In genomic region chr3:31260964-31261346, GRCm38 (mm10) we compare ENCODE assay signal across 14 mouse cellular contexts. TPM values are rescaled to one million over a fixed set of nuclear protein-coding genes. Genes with fewer than 3 reads are reported as not detected.
DNase-seq lines count a peak whose midpoint lies in the region; ATAC-seq and TF ChIP-seq lines count a peak whose summit lies in the region.
"Had no signal": no experiment of that assay in that cellular context is flagged by ENCODE, and none has a peak within 500 bp of the region (broad histone marks: within the 10 kb centered on the region; RNA-seq: fewer than 3 reads in every experiment).

No protein-coding gene starts in this region.

- 0 out of 2 replicates have a peak, but pooled peaks cover 2% of the 10 kb centered on the region for H3K4me1 ChIP-seq in hindbrain, embryonic 11.5 days (replicated peaks; ENCODE audit: control insufficient read depth, insufficient read depth, low read length)
- no peaks in the 10 kb centered on the region; the same call in 1 of the 2 replicates for H3K4me1 ChIP-seq in hindbrain, embryonic 16.5 days (ENCODE audit: control insufficient read depth, insufficient read depth, low read depth, low read length)
- peaks cover 3% of the 10 kb centered on the region for H3K4me1 ChIP-seq in lung, embryonic 16.5 days (replicated peaks; ENCODE audit: control insufficient read depth, insufficient read depth, low read length)
- H3K4me1 ChIP-seq in lung, postnatal 0 days (ENCODE audit: insufficient read depth, low read depth, low read length), result no peaks in the 10 kb centered on the region
- peaks cover 16% of the 10 kb centered on the region for H3K4me1 ChIP-seq in forebrain, embryonic 12.5 days
- H3K4me1 ChIP-seq: embryonic facial prominence, embryonic 15.5 days had no signal

- H3ac ChIP-seq in myocyte (ENCODE audit: control insufficient read depth, insufficient read length), result no peak overlapping the region

- DNase-seq in hindbrain, embryonic 11.5 days (ENCODE audit: low spot score), result no peak
- no peak for DNase-seq in lung, postnatal 0 days (ENCODE audit: low spot score)
- no peak for DNase-seq in adrenal gland, postnatal 4 days (ENCODE audit: low spot score in 2 of 2)
- DNase-seq in cerebellum, adult 8-10 months, result no peak
- DNase-seq: cerebellum, postnatal 14 days; lung, postnatal 4 days; right cerebral cortex, postnatal 14 days; thymus, postnatal 36 days had no signal

- no peaks in the 10 kb centered on the region for H3K9me3 ChIP-seq in hindbrain, embryonic 11.5 days (ENCODE audit: control insufficient read depth, low read length)
- H3K9me3 ChIP-seq in hindbrain, embryonic 16.5 days (ENCODE audit: control insufficient read depth, low read length), result no peaks in the 10 kb centered on the region
- no peaks in the 10 kb centered on the region for H3K9me3 ChIP-seq in lung, embryonic 16.5 days (ENCODE audit: control insufficient read depth, low read length)
- no peaks in the 10 kb centered on the region for H3K9me3 ChIP-seq in lung, postnatal 0 days (ENCODE audit: low read length)
- H3K9me3 ChIP-seq in forebrain, embryonic 12.5 days, result no peaks in the 10 kb centered on the region
- H3K9me3 ChIP-seq: embryonic facial prominence, embryonic 15.5 days; G1E had no signal

- TF ChIP-seq POLR2A in myocyte (IDR thresholded peaks at IDR 0.05; ENCODE audit: insufficient read length, low read depth), result no peak

- H3K9ac ChIP-seq in hindbrain, embryonic 11.5 days (ENCODE audit: low read depth, low read length), result no peak overlapping the region
- H3K9ac ChIP-seq in hindbrain, embryonic 16.5 days (ENCODE audit: low read depth, low read length), result no peak overlapping the region
- H3K9ac ChIP-seq in lung, embryonic 16.5 days (ENCODE audit: low read length), result no peak overlapping the region
- no peak overlapping the region for H3K9ac ChIP-seq in lung, postnatal 0 days (replicated peaks; ENCODE audit: low read depth)
- H3K9ac ChIP-seq in forebrain, embryonic 12.5 days, result no peak overlapping the region
- H3K9ac ChIP-seq: embryonic facial prominence, embryonic 15.5 days had no signal

- WGBS in hindbrain, embryonic 11.5 days, result 51% methylated on average over 3 of the region's 3 CpGs
- 48% methylated on average over 3 of the region's 3 CpGs for WGBS in hindbrain, embryonic 16.5 days
- 42% methylated on average over 3 of the region's 3 CpGs for WGBS in lung, embryonic 16.5 days
- WGBS in lung, postnatal 0 days, result 48% methylated on average over 3 of the region's 3 CpGs
- WGBS in forebrain, embryonic 12.5 days, result 39% methylated on average over 3 of the region's 3 CpGs

- TF ChIP-seq CTCF in lung, postnatal 0 days (IDR thresholded peaks at IDR 0.05), result no peak

- no peak overlapping the region for H3K4me2 ChIP-seq in hindbrain, embryonic 11.5 days (replicated peaks; ENCODE audit: low read depth, low read length)
- no peak overlapping the region for H3K4me2 ChIP-seq in hindbrain, embryonic 16.5 days (ENCODE audit: low read length)
- no peak overlapping the region for H3K4me2 ChIP-seq in lung, embryonic 16.5 days (ENCODE audit: low read depth, low read length)
- H3K4me2 ChIP-seq in lung, postnatal 0 days (replicated peaks; ENCODE audit: low read depth, low read length), result no peak overlapping the region
- no peak overlapping the region for H3K4me2 ChIP-seq in forebrain, embryonic 12.5 days
- H3K4me2 ChIP-seq in myocyte (ENCODE audit: low read depth), result no peak overlapping the region
- H3K4me2 ChIP-seq: embryonic facial prominence, embryonic 15.5 days had no signal

- no peak overlapping the region for H3K4me3 ChIP-seq in hindbrain, embryonic 11.5 days (ENCODE audit: low read depth, low read length)
- H3K4me3 ChIP-seq in hindbrain, embryonic 16.5 days (ENCODE audit: low read length), result no peak overlapping the region
- no peak overlapping the region for H3K4me3 ChIP-seq in lung, embryonic 16.5 days (ENCODE audit: low read length)
- no peak overlapping the region for H3K4me3 ChIP-seq in lung, postnatal 0 days (ENCODE audit: low read depth, low read length)
- H3K4me3 ChIP-seq in forebrain, embryonic 12.5 days (replicated peaks), result no peak overlapping the region
- no peak overlapping the region for H3K4me3 ChIP-seq in myocyte
- H3K4me3 ChIP-seq: embryonic facial prominence, embryonic 15.5 days had no signal

- no peaks in the 10 kb centered on the region for H3K36me3 ChIP-seq in hindbrain, embryonic 11.5 days (ENCODE audit: control insufficient read depth, insufficient read depth, low read length)
- H3K36me3 ChIP-seq in hindbrain, embryonic 16.5 days (ENCODE audit: control insufficient read depth, insufficient read depth, low read length), result peaks cover 5% of the 10 kb centered on the region
- no peaks in the 10 kb centered on the region for H3K36me3 ChIP-seq in lung, embryonic 16.5 days (ENCODE audit: control insufficient read depth, insufficient read depth, low read length)
- H3K36me3 ChIP-seq in lung, postnatal 0 days (ENCODE audit: insufficient read depth, low read length), result no peaks in the 10 kb centered on the region
- no peaks in the 10 kb centered on the region for H3K36me3 ChIP-seq in forebrain, embryonic 12.5 days (replicated peaks)
- H3K36me3 ChIP-seq in myocyte (ENCODE audit: control insufficient read depth, insufficient read depth), result no peaks in the 10 kb centered on the region
- H3K36me3 ChIP-seq: embryonic facial prominence, embryonic 15.5 days; G1E had no signal

- no peak overlapping the region for H3K27ac ChIP-seq in hindbrain, embryonic 11.5 days (ENCODE audit: low read depth, low read length)
- no peak overlapping the region for H3K27ac ChIP-seq in hindbrain, embryonic 16.5 days (ENCODE audit: low read depth, low read length)
- H3K27ac ChIP-seq in lung, embryonic 16.5 days (ENCODE audit: low read length), result peak overlapping the region; percentile 64; the same call in 1 of the 2 replicates
- H3K27ac ChIP-seq in lung, postnatal 0 days (ENCODE audit: low read length), result no peak overlapping the region
- H3K27ac ChIP-seq in forebrain, embryonic 12.5 days, result 0 out of 2 replicates have a peak overlapping the region, but pooled peaks have one; percentile 36
- H3K27ac ChIP-seq: embryonic facial prominence, embryonic 15.5 days had no signal

- peak; percentile 36; the same call in 1 of the 2 replicates for ATAC-seq in hindbrain, embryonic 11.5 days (ENCODE audit: low FRiP score)
- no peak for ATAC-seq in hindbrain, embryonic 16.5 days
- no peak for ATAC-seq in lung, embryonic 16.5 days (ENCODE audit: low read depth)
- ATAC-seq in lung, postnatal 0 days, result no peak
- ATAC-seq in forebrain, embryonic 12.5 days (ENCODE audit: low FRiP score), result peak; percentile 35; the same call in 1 of the 2 replicates

- no peak for TF ChIP-seq EP300 in lung, postnatal 0 days (IDR thresholded peaks at IDR 0.05)

- no peaks in the 10 kb centered on the region for H3K27me3 ChIP-seq in hindbrain, embryonic 11.5 days (ENCODE audit: control insufficient read depth, insufficient read depth, low read length)
- H3K27me3 ChIP-seq in hindbrain, embryonic 16.5 days (replicated peaks; ENCODE audit: control insufficient read depth, insufficient read depth, low read length), result no peaks in the 10 kb centered on the region
- no peaks in the 10 kb centered on the region for H3K27me3 ChIP-seq in lung, embryonic 16.5 days (ENCODE audit: control insufficient read depth, insufficient read depth, low read depth, low read length)
- no peaks in the 10 kb centered on the region for H3K27me3 ChIP-seq in lung, postnatal 0 days (replicated peaks; ENCODE audit: insufficient read depth, low read length)
- H3K27me3 ChIP-seq in forebrain, embryonic 12.5 days, result no peaks in the 10 kb centered on the region
- no peaks in the 10 kb centered on the region for H3K27me3 ChIP-seq in myocyte (ENCODE audit: control insufficient read depth, insufficient read depth, insufficient read length)
- H3K27me3 ChIP-seq: embryonic facial prominence, embryonic 15.5 days had no signal

- H3K79me2 ChIP-seq in myocyte (ENCODE audit: control insufficient read depth, insufficient read depth), result no peaks in the 10 kb centered on the region

TF ChIP-seq in myocyte, 11 proteins besides CTCF, POLR2A, EP300 and RAD21:
- TF ChIP-seq CEBPB (IDR thresholded peaks at IDR 0.05; ENCODE audit: insufficient read depth, poor library complexity, severe bottlenecking), result 0 out of 2 replicates have a peak, but pooled peaks have one; percentile 12
- TF ChIP-seq USF1 (IDR thresholded peaks at IDR 0.05; ENCODE audit: low read depth), result no peak
- TF ChIP-seq MYOG (IDR thresholded peaks at IDR 0.05; ENCODE audit: control insufficient read depth in 1 of 3, insufficient read depth in 1 of 3, insufficient read length in 2 of 3, low read depth in 2 of 3), result no peak
- TF ChIP-seq MYOD1 (IDR thresholded peaks at IDR 0.05; ENCODE audit: control insufficient read depth in 1 of 3, insufficient read length in 2 of 3, low read depth in 2 of 3), result no peak
- TF ChIP-seq TCF3 (IDR thresholded peaks at IDR 0.05; ENCODE audit: insufficient read length, low read depth), result no peak
- no peak for TF ChIP-seq REST (IDR thresholded peaks at IDR 0.05; ENCODE audit: insufficient read depth, insufficient read length)
- TF ChIP-seq MAX (IDR thresholded peaks at IDR 0.05; ENCODE audit: low read depth), result no peak

RNA-seq across cellular contexts. Expression of gene Slc7a14, which starts 49.2 kb away (rescaled TPM):
- 0.50 and 1.2 TPM in 2 replicates for polyA plus RNA-seq in hindbrain, embryonic 11.5 days (2014; fragmentation: Nextera tagmentation; extraction: Ambion mirVana)
- 6.8 and 8.2 TPM in 2 replicates for polyA plus RNA-seq in hindbrain, embryonic 16.5 days (2015; fragmentation: Nextera tagmentation; extraction: Ambion mirVana)
- polyA plus RNA-seq in lung, embryonic 16.5 days (2015; fragmentation: Nextera tagmentation; extraction: Ambion mirVana), result 0.11 and 0.18 TPM in 2 replicates
- polyA plus RNA-seq in lung, postnatal 0 days (2015; fragmentation: Nextera tagmentation; extraction: Ambion mirVana), result 0.05 and 0.07 TPM in 2 replicates
- 0.92 and 1.1 TPM in 2 replicates for polyA plus RNA-seq in forebrain, embryonic 12.5 days (2016; fragmentation: Nextera tagmentation; extraction: Ambion mirVana)
- polyA plus RNA-seq in myocyte (2012; fragmentation: generic; extraction: Trizol), result not detected
- 1 to 10 TPM; 7.9 to 9.7 TPM for total RNA-seq in adrenal gland, postnatal 4 days (2021)
- polyA plus RNA-seq: G1E had no signal

Comparison
In these comparisons a context has a peak if more than half of its experiments do, and no peak if none do; other contexts are left out.
1. ATAC-seq: peak in hindbrain, embryonic 11.5 days (single experiment) and forebrain, embryonic 12.5 days (single experiment); none in hindbrain, embryonic 16.5 days (single experiment), lung, embryonic 16.5 days (single experiment) and lung, postnatal 0 days (single experiment).
2. H3K27ac ChIP-seq: peak in lung, embryonic 16.5 days (single experiment) and forebrain, embryonic 12.5 days (single experiment); none in hindbrain, embryonic 11.5 days (single experiment), hindbrain, embryonic 16.5 days (single experiment) and lung, postnatal 0 days (single experiment).